Mouse (Mus musculus) left cerebral cortex, postnatal 4 days (tissue): ENCODE measurements at regions not wholly inside any gene's neighbourhood (a gene's known extent, or its start where the extent isn't known, plus 50 kb on each side); places are given as distances from the start of the nearest gene placed in this dataset.

ENCODE experiments used
- DNase-seq: peaks from one replicate; pipeline ENCODE4 v3.0.0-alpha.2; 2022
- intact Hi-C: fragments of 180-260 bp; cut with DNase I; formaldehyde crosslinking; loops from one replicate; pipeline ENCODE4 v1.15.1; 2025

- no peak for DNase-seq
- intact Hi-C loops = no loop called here
These were observed 350.0 kb upstream of the Kazn start for GRCm38 (mm10) chr4:142589084-142589741.

- peak; percentile 32 for DNase-seq
- intact Hi-C loops = no loop called here
These were observed 349.4 kb upstream of the Kazn start for GRCm38 (mm10) chr4:142588418-142589083.

GRCm38 (mm10) chr4:142587345-142588035, 348.3 kb upstream of the Kazn start:
- no peak for DNase-seq
- intact Hi-C loops = no loop called here

GRCm38 (mm10) chr4:142578536-142578935, 339.3 kb upstream of the Kazn start:
- intact Hi-C loops = no loop called here
- no peak for DNase-seq

- intact Hi-C loops = no loop called here
- no peak for DNase-seq
These were observed 338.3 kb upstream of the Kazn start for GRCm38 (mm10) chr4:142577519-142577918.

- intact Hi-C loops = no loop called here
- DNase-seq = no peak
These were observed 335.3 kb upstream of the Kazn start for GRCm38 (mm10) chr4:142574528-142574927.

- no peak for DNase-seq
- intact Hi-C loops = no loop called here
These were observed 331.5 kb upstream of the Kazn start for GRCm38 (mm10) chr4:142570712-142571111.

- intact Hi-C loops = no loop called here
- DNase-seq = no peak
These were observed 329.4 kb upstream of the Kazn start for GRCm38 (mm10) chr4:142568556-142568955.

GRCm38 (mm10) chr4:142554716-142555115, 315.5 kb upstream of the Kazn start:
- intact Hi-C loops = no loop called here
- DNase-seq = no peak

- intact Hi-C loops = no loop called here
These were observed 306.7 kb upstream of the Kazn start for GRCm38 (mm10) chr4:142545871-142546270.

GRCm38 (mm10) chr4:142545187-142545586, 306.0 kb upstream of the Kazn start:
- DNase-seq = no peak
- intact Hi-C loops = no loop called here

More at GRCm38 (mm10) chr4:142545871-142546270, 306.7 kb upstream of the Kazn start:
- no peak for DNase-seq

GRCm38 (mm10) chr4:142544736-142545135, 305.5 kb upstream of the Kazn start:
- intact Hi-C loops = no loop called here

GRCm38 (mm10) chr4:142539200-142539750, 300.1 kb upstream of the Kazn start:
- intact Hi-C loops = no loop called here

More at GRCm38 (mm10) chr4:142544736-142545135, 305.5 kb upstream of the Kazn start:
- DNase-seq = no peak

GRCm38 (mm10) chr4:142527080-142527479, 287.9 kb upstream of the Kazn start:
- DNase-seq = no peak
- intact Hi-C loops = no loop called here

More at GRCm38 (mm10) chr4:142539200-142539750, 300.1 kb upstream of the Kazn start:
- DNase-seq = no peak

- intact Hi-C loops = no loop called here
- no peak for DNase-seq
These were observed 278.6 kb upstream of the Kazn start for GRCm38 (mm10) chr4:142517478-142518455.

GRCm38 (mm10) chr4:142514751-142515150, 275.6 kb upstream of the Kazn start:
- DNase-seq = no peak
- intact Hi-C loops = no loop called here

GRCm38 (mm10) chr4:142509386-142509785, 270.2 kb upstream of the Kazn start:
- intact Hi-C loops = no loop called here
- no peak for DNase-seq

- no peak for DNase-seq
- intact Hi-C loops = no loop called here
These were observed 267.4 kb upstream of the Kazn start for GRCm38 (mm10) chr4:142506383-142507211.

GRCm38 (mm10) chr4:142503761-142504160, 264.6 kb upstream of the Kazn start:
- DNase-seq = no peak
- intact Hi-C loops = no loop called here
